Mouse (Mus musculus): ENCODE results near the gene Hist1h2ba. TPM values are rescaled to one million over a fixed set of nuclear protein-coding genes. Genes with fewer than 3 reads are reported as not detected.

Gene Hist1h2ba
- total and polyA plus RNA-seq, 2 experiments, result not detected

- Histone ChIP-seq H3K4me3 (ENCODE audit: insufficient read depth, low read depth, low read length) (peak within 1 kb of the TSS; percentile 52), H3K9ac (ENCODE audit: low read depth, low read length) (peak within 1 kb of the TSS; percentile 80), H3K79me2 (ENCODE audit: control insufficient read depth, insufficient read depth, low read length) (no peaks in the 10 kb centered on the region), H3K4me1 (ENCODE audit: control insufficient read depth, insufficient read depth, low read length) (peaks cover 35% of the 10 kb centered on the region), H3K27ac (replicated peaks; ENCODE audit: insufficient read depth, low read depth, low read length) (peak within 1 kb of the TSS; percentile 90), H3K36me3 (ENCODE audit: control insufficient read depth, insufficient read depth, low read length) (no peaks in the 10 kb centered on the region), H3K27me3 (ENCODE audit: control insufficient read depth, insufficient read depth, low read length) (no peaks in the 10 kb centered on the region)
- no peak for TF ChIP-seq CTCF (IDR thresholded peaks at IDR 0.05; ENCODE audit: low read depth, low read length)
- no peak for TF ChIP-seq POLR2A (IDR thresholded peaks at IDR 0.05; ENCODE audit: extremely low read depth, insufficient read depth, low read length)
- 6% methylated on average over 9 of the region's 9 CpGs for WGBS
- peak; percentile 81 for DNase-seq (ENCODE audit: extremely low read depth, low read depth, low spot score)
Measured at GRCm38 (mm10) chr13:23914376-23915167, 19.4 kb downstream of the Hist1h2ba start, which contains the start of gene Slc17a4. Slc17a4 (minus strand) TSS chr13:23915009.

GRCm38 (mm10) chr13:23913791-23914306 lies 20.1 kb downstream of the Hist1h2ba start:
- Histone ChIP-seq H3K79me2 (ENCODE audit: control insufficient read depth, insufficient read depth, low read length) (no peaks in the 10 kb centered on the region), H3K27ac (replicated peaks; ENCODE audit: insufficient read depth, low read depth, low read length) (peak overlapping the region; percentile 60), H3K27me3 (ENCODE audit: control insufficient read depth, insufficient read depth, low read length) (no peaks in the 10 kb centered on the region), H3K4me3 (ENCODE audit: insufficient read depth, low read depth, low read length) (peak overlapping the region; percentile 16; the same call in 1 of the 2 replicates), H3K9ac (ENCODE audit: low read depth, low read length) (peak overlapping the region; percentile 48), H3K36me3 (ENCODE audit: control insufficient read depth, insufficient read depth, low read length) (no peaks in the 10 kb centered on the region), H3K4me1 (ENCODE audit: control insufficient read depth, insufficient read depth, low read length) (peaks cover 35% of the 10 kb centered on the region)
- WGBS, result 5% methylated on average over 6 of the region's 6 CpGs
- DNase-seq (ENCODE audit: extremely low read depth, low read depth, low spot score), result peak; percentile 91
- TF ChIP-seq CTCF (IDR thresholded peaks at IDR 0.05; ENCODE audit: low read depth, low read length) (no peak), POLR2A (IDR thresholded peaks at IDR 0.05; ENCODE audit: extremely low read depth, insufficient read depth, low read length) (no peak)

- no peak for DNase-seq (ENCODE audit: extremely low read depth, low read depth, low spot score)
- H3K27me3 ChIP-seq (ENCODE audit: control insufficient read depth, insufficient read depth, low read length), result no peaks in the 10 kb centered on the region
- H3K4me3 ChIP-seq (ENCODE audit: insufficient read depth, low read depth, low read length), result no peak overlapping the region
- TF ChIP-seq POLR2A (IDR thresholded peaks at IDR 0.05; ENCODE audit: extremely low read depth, insufficient read depth, low read length), result no peak
- TF ChIP-seq CTCF (IDR thresholded peaks at IDR 0.05; ENCODE audit: low read depth, low read length), result no peak
- peaks cover 32% of the 10 kb centered on the region for H3K4me1 ChIP-seq (ENCODE audit: control insufficient read depth, insufficient read depth, low read length)
- H3K79me2 ChIP-seq (ENCODE audit: control insufficient read depth, insufficient read depth, low read length), result no peaks in the 10 kb centered on the region
- peaks cover 22% of the 10 kb centered on the region for H3K36me3 ChIP-seq (ENCODE audit: control insufficient read depth, insufficient read depth, low read length)
- 84% methylated on average over 5 of the region's 5 CpGs for WGBS
- no peak overlapping the region for H3K9ac ChIP-seq (ENCODE audit: low read depth, low read length)
- no peak overlapping the region for H3K27ac ChIP-seq (replicated peaks; ENCODE audit: insufficient read depth, low read depth, low read length)
Measured at GRCm38 (mm10) chr13:23911335-23911734, 22.6 kb downstream of the Hist1h2ba start.

GRCm38 (mm10) chr13:23910121-23910520 lies 23.8 kb downstream of the Hist1h2ba start:
- Histone ChIP-seq H3K9ac (ENCODE audit: low read depth, low read length) (no peak overlapping the region), H3K36me3 (ENCODE audit: control insufficient read depth, insufficient read depth, low read length) (peaks cover 30% of the 10 kb centered on the region), H3K4me1 (ENCODE audit: control insufficient read depth, insufficient read depth, low read length) (peaks cover 32% of the 10 kb centered on the region), H3K79me2 (ENCODE audit: control insufficient read depth, insufficient read depth, low read length) (no peaks in the 10 kb centered on the region), H3K27me3 (ENCODE audit: control insufficient read depth, insufficient read depth, low read length) (no peaks in the 10 kb centered on the region), H3K4me3 (ENCODE audit: insufficient read depth, low read depth, low read length) (no peak overlapping the region), H3K27ac (replicated peaks; ENCODE audit: insufficient read depth, low read depth, low read length) (no peak overlapping the region)
- no peak for TF ChIP-seq POLR2A (IDR thresholded peaks at IDR 0.05; ENCODE audit: extremely low read depth, insufficient read depth, low read length)
- no peak for TF ChIP-seq CTCF (IDR thresholded peaks at IDR 0.05; ENCODE audit: low read depth, low read length)
- WGBS, result 34% methylated on average over 5 of the region's 5 CpGs
- DNase-seq (ENCODE audit: extremely low read depth, low read depth, low spot score), result peak; percentile 35

GRCm38 (mm10) chr13:23906906-23907305 lies 27.1 kb downstream of the Hist1h2ba start:
- Histone ChIP-seq H3K4me3 (ENCODE audit: insufficient read depth, low read depth, low read length) (no peak overlapping the region), H3K9ac (ENCODE audit: low read depth, low read length) (no peak overlapping the region), H3K79me2 (ENCODE audit: control insufficient read depth, insufficient read depth, low read length) (no peaks in the 10 kb centered on the region), H3K27me3 (ENCODE audit: control insufficient read depth, insufficient read depth, low read length) (no peaks in the 10 kb centered on the region), H3K4me1 (ENCODE audit: control insufficient read depth, insufficient read depth, low read length) (peaks cover 14% of the 10 kb centered on the region), H3K36me3 (ENCODE audit: control insufficient read depth, insufficient read depth, low read length) (peaks cover 41% of the 10 kb centered on the region), H3K27ac (replicated peaks; ENCODE audit: insufficient read depth, low read depth, low read length) (no peak overlapping the region)
- 98% methylated on average over 5 of the region's 5 CpGs for WGBS
- no peak for DNase-seq (ENCODE audit: extremely low read depth, low read depth, low spot score)
- TF ChIP-seq POLR2A (IDR thresholded peaks at IDR 0.05; ENCODE audit: extremely low read depth, insufficient read depth, low read length) (no peak), CTCF (IDR thresholded peaks at IDR 0.05; ENCODE audit: low read depth, low read length) (no peak)

GRCm38 (mm10) chr13:23898242-23898641 lies 35.7 kb downstream of the Hist1h2ba start:
- WGBS, result 64% methylated on average over 6 of the region's 6 CpGs
- no peak overlapping the region for H3K4me3 ChIP-seq (ENCODE audit: insufficient read depth, low read depth, low read length)
- DNase-seq (ENCODE audit: extremely low read depth, low read depth, low spot score), result no peak

More at GRCm38 (mm10) chr13:23898242-23898641, 35.7 kb downstream of the Hist1h2ba start:
- TF ChIP-seq CTCF (IDR thresholded peaks at IDR 0.05; ENCODE audit: low read depth, low read length) (no peak), POLR2A (IDR thresholded peaks at IDR 0.05; ENCODE audit: extremely low read depth, insufficient read depth, low read length) (no peak)
- peaks cover 34% of the 10 kb centered on the region for H3K36me3 ChIP-seq (ENCODE audit: control insufficient read depth, insufficient read depth, low read length)
- H3K9ac ChIP-seq (ENCODE audit: low read depth, low read length), result no peak overlapping the region
- H3K27me3 ChIP-seq (ENCODE audit: control insufficient read depth, insufficient read depth, low read length), result no peaks in the 10 kb centered on the region
- no peak overlapping the region for H3K27ac ChIP-seq (replicated peaks; ENCODE audit: insufficient read depth, low read depth, low read length)
- H3K4me1 ChIP-seq (ENCODE audit: control insufficient read depth, insufficient read depth, low read length), result no peaks in the 10 kb centered on the region
- no peaks in the 10 kb centered on the region for H3K79me2 ChIP-seq (ENCODE audit: control insufficient read depth, insufficient read depth, low read length)
